In genomic region chr17:33916847-33917655, GRCm38 (mm10) we compare ENCODE assay signal across 1 mouse cellular context.
TF ChIP-seq lines count a peak whose summit lies in the region.

No protein-coding gene starts in this region.

TF ChIP-seq in MEL, 35 proteins besides CTCF, POLR2A, EP300 and RAD21:
- TF ChIP-seq GATA1 (IDR thresholded peaks at IDR 0.05; ENCODE audit: low read depth, low read length) (no peak), NELFE (IDR thresholded peaks at IDR 0.05; ENCODE audit: low read depth, low read length) (no peak)
